Comparison of ENCODE assay signal across 9 mouse cellular contexts in genomic region chr19:8930771-8931170, GRCm38 (mm10). TPM values are rescaled to one million over a fixed set of nuclear protein-coding genes. Genes with fewer than 3 reads are reported as not detected.
DNase-seq lines count a peak whose midpoint lies in the region; ATAC-seq and TF ChIP-seq lines count a peak whose summit lies in the region.
"Had no signal": no experiment of that assay in that cellular context is flagged by ENCODE, and none has a peak within 500 bp of the region (broad histone marks: within the 10 kb centered on the region; RNA-seq: fewer than 3 reads in every experiment).

No protein-coding gene starts in this region.

- peaks cover 41% of the 10 kb centered on the region for H3K36me3 ChIP-seq in forebrain, embryonic 13.5 days (ENCODE audit: poor library complexity, severe bottlenecking)
- peaks cover 22% of the 10 kb centered on the region for H3K36me3 ChIP-seq in forebrain, embryonic 14.5 days (ENCODE audit: control insufficient read depth, insufficient read depth, low read length)
- H3K36me3 ChIP-seq in lung, embryonic 14.5 days (ENCODE audit: insufficient read depth), result peaks cover 55% of the 10 kb centered on the region
- peaks cover 19% of the 10 kb centered on the region for H3K36me3 ChIP-seq in hindbrain, embryonic 14.5 days (replicated peaks; ENCODE audit: control insufficient read depth, insufficient read depth)
- peaks cover 39% of the 10 kb centered on the region for H3K36me3 ChIP-seq in macrophage (ENCODE audit: inconsistent target)

- H3K4me1 ChIP-seq in forebrain, embryonic 13.5 days, result peaks cover 20% of the 10 kb centered on the region
- H3K4me1 ChIP-seq in forebrain, embryonic 14.5 days (ENCODE audit: control insufficient read depth, insufficient read depth, low read length), result no peaks in the 10 kb centered on the region; the same call in 1 of the 2 replicates
- no peaks in the 10 kb centered on the region for H3K4me1 ChIP-seq in lung, embryonic 14.5 days (ENCODE audit: insufficient read depth)
- H3K4me1 ChIP-seq in hindbrain, embryonic 14.5 days (replicated peaks; ENCODE audit: control insufficient read depth, insufficient read depth, low read length), result 0 out of 2 replicates have a peak, but pooled peaks cover 11% of the 10 kb centered on the region

- no peak for DNase-seq in forebrain, embryonic 14.5 days (ENCODE audit: low spot score)
- no peak for DNase-seq in lung, embryonic 14.5 days
- DNase-seq in lung, postnatal 14 days, result no peak
- DNase-seq in hindbrain, embryonic 14.5 days (ENCODE audit: low spot score), result no peak
- no peak for DNase-seq in right cerebral cortex, postnatal 4 days
- no peak for DNase-seq in gastrocnemius, postnatal 25 days
- DNase-seq: cerebellum, adult 18-20 months had no signal

- no peak for ATAC-seq in forebrain, embryonic 13.5 days
- no peak for ATAC-seq in forebrain, embryonic 14.5 days
- no peak for ATAC-seq in lung, embryonic 14.5 days (ENCODE audit: insufficient read depth)
- no peak for ATAC-seq in hindbrain, embryonic 14.5 days (ENCODE audit: low FRiP score)

- peak overlapping the region; percentile 76 for H3K4me2 ChIP-seq in forebrain, embryonic 13.5 days
- no peak overlapping the region for H3K4me2 ChIP-seq in forebrain, embryonic 14.5 days (ENCODE audit: low read length)
- H3K4me2 ChIP-seq in lung, embryonic 14.5 days, result peak overlapping the region; percentile 82
- no peak overlapping the region for H3K4me2 ChIP-seq in hindbrain, embryonic 14.5 days (replicated peaks)

- 83% methylated on average over 7 of the region's 7 CpGs for WGBS in forebrain, embryonic 13.5 days
- WGBS in forebrain, embryonic 14.5 days, result 84% methylated on average over 7 of the region's 7 CpGs
- 64% methylated on average over 7 of the region's 7 CpGs for WGBS in lung, embryonic 14.5 days
- WGBS in hindbrain, embryonic 14.5 days, result 79% methylated on average over 7 of the region's 7 CpGs
- WGBS in macrophage (ENCODE audit: missing documents), result 83% methylated on average over 7 of the region's 7 CpGs

- no peaks in the 10 kb centered on the region for H3K9me3 ChIP-seq in forebrain, embryonic 13.5 days (replicated peaks)
- no peaks in the 10 kb centered on the region for H3K9me3 ChIP-seq in forebrain, embryonic 14.5 days (replicated peaks; ENCODE audit: control insufficient read depth, low read length)
- no peaks in the 10 kb centered on the region for H3K9me3 ChIP-seq in lung, embryonic 14.5 days (ENCODE audit: low read depth, low read length)
- H3K9me3 ChIP-seq in hindbrain, embryonic 14.5 days (ENCODE audit: control insufficient read depth, low read length), result no peaks in the 10 kb centered on the region

- H3K4me3 ChIP-seq in forebrain, embryonic 13.5 days, result 0 out of 2 replicates have a peak overlapping the region, but pooled peaks have one; percentile 56
- no peak overlapping the region for H3K4me3 ChIP-seq in forebrain, embryonic 14.5 days (ENCODE audit: low read depth, low read length)
- H3K4me3 ChIP-seq in lung, embryonic 14.5 days (ENCODE audit: low read depth, low read length), result peak overlapping the region; percentile 82
- H3K4me3 ChIP-seq in hindbrain, embryonic 14.5 days (replicated peaks; ENCODE audit: low read length), result no peak overlapping the region
- H3K4me3 ChIP-seq in macrophage (ENCODE audit: inconsistent target), result peak overlapping the region; percentile 67; the same call in 1 of the 2 replicates

- TF ChIP-seq CTCF in lung, embryonic 14.5 days (IDR thresholded peaks at IDR 0.05; ENCODE audit: low read depth), result no peak

- no peak overlapping the region for H3K27ac ChIP-seq in forebrain, embryonic 13.5 days
- no peak overlapping the region for H3K27ac ChIP-seq in forebrain, embryonic 14.5 days (ENCODE audit: low read depth, low read length)
- no peak overlapping the region for H3K27ac ChIP-seq in lung, embryonic 14.5 days (ENCODE audit: low read depth)
- no peak overlapping the region for H3K27ac ChIP-seq in hindbrain, embryonic 14.5 days
- H3K27ac ChIP-seq in macrophage, result no peak overlapping the region

- H3K79me2 ChIP-seq in macrophage (ENCODE audit: inconsistent target), result peaks cover 14% of the 10 kb centered on the region; the same call in 1 of the 2 replicates

- peaks cover 11% of the 10 kb centered on the region for H3K27me3 ChIP-seq in forebrain, embryonic 13.5 days
- H3K27me3 ChIP-seq in forebrain, embryonic 14.5 days (replicated peaks; ENCODE audit: control insufficient read depth, insufficient read depth, low read length), result no peaks in the 10 kb centered on the region
- H3K27me3 ChIP-seq in lung, embryonic 14.5 days (ENCODE audit: insufficient read depth, low read length), result no peaks in the 10 kb centered on the region
- no peaks in the 10 kb centered on the region for H3K27me3 ChIP-seq in hindbrain, embryonic 14.5 days (ENCODE audit: control insufficient read depth, insufficient read depth, low read length)

- peak overlapping the region; percentile 28; the same call in 1 of the 2 replicates for H3K9ac ChIP-seq in forebrain, embryonic 13.5 days
- no peak overlapping the region for H3K9ac ChIP-seq in forebrain, embryonic 14.5 days (ENCODE audit: low read length)
- H3K9ac ChIP-seq in lung, embryonic 14.5 days, result peak overlapping the region; percentile 79; the same call in 1 of the 2 replicates
- 0 out of 2 replicates have a peak overlapping the region, but pooled peaks have one; percentile 69 for H3K9ac ChIP-seq in hindbrain, embryonic 14.5 days

RNA-seq across cellular contexts. Expression of gene Eml3, which starts 1.4 kb away (rescaled TPM):
- polyA plus RNA-seq in forebrain, embryonic 13.5 days (2015; fragmentation: Nextera tagmentation; extraction: Ambion mirVana), result 8.9 and 9.6 TPM in 2 replicates
- 4.1 and 5.4 TPM in 2 replicates for polyA plus RNA-seq in forebrain, embryonic 14.5 days (2014; fragmentation: Nextera tagmentation; extraction: Ambion mirVana)
- 19.0 and 19.5 TPM in 2 replicates for polyA plus RNA-seq in lung, embryonic 14.5 days (2014; fragmentation: Nextera tagmentation; extraction: Ambion mirVana)
- 5.8 and 6.1 TPM in 2 replicates for polyA plus RNA-seq in hindbrain, embryonic 14.5 days (2014; fragmentation: Nextera tagmentation; extraction: Ambion mirVana)
- total RNA-seq in macrophage (2018; cell fraction: chromatin; rRNA removed), result 100 to 1,000 TPM in 9 of 26 experiments, 10 to 100 TPM in 17; 50.6 to 172 (median 87.4) TPM
- 10 to 100 TPM; 10.0 to 28.9 (median 19.9) TPM for total RNA-seq in macrophage (2018; cell fraction: cytosol; rRNA removed)
- 10 to 100 TPM; 26.1 to 93.8 (median 46.9) TPM for total RNA-seq in macrophage (2018; cell fraction: nucleus; rRNA removed)
- polyA plus RNA-seq in macrophage (2018), result 17.0 to 32.0 TPM (median 23.3 TPM) in 3 replicates
- 1 to 10 TPM; 6.0 to 7.2 TPM for total RNA-seq in gastrocnemius, postnatal 25 days (2021)

RNA-seq across cellular contexts. Expression of gene Rom1, which starts 1.6 kb away (rescaled TPM):
- polyA plus RNA-seq in forebrain, embryonic 13.5 days (2015; fragmentation: Nextera tagmentation; extraction: Ambion mirVana), result 1.2 and 1.3 TPM in 2 replicates
- polyA plus RNA-seq in forebrain, embryonic 14.5 days (2014; fragmentation: Nextera tagmentation; extraction: Ambion mirVana), result 0.93 and 0.99 TPM in 2 replicates
- polyA plus RNA-seq in lung, embryonic 14.5 days (2014; fragmentation: Nextera tagmentation; extraction: Ambion mirVana), result 0.73 and 1.3 TPM in 2 replicates
- 1.4 and 1.6 TPM in 2 replicates for polyA plus RNA-seq in hindbrain, embryonic 14.5 days (2014; fragmentation: Nextera tagmentation; extraction: Ambion mirVana)
- total RNA-seq in macrophage (2018; cell fraction: chromatin; rRNA removed), result 1 to 10 TPM in 13 of 26 experiments, under 1 TPM in 12, not detected in 1; 0.54 to 3.8 (median 1.0) TPM
- total RNA-seq in macrophage (2018; cell fraction: cytosol; rRNA removed), result 1 to 10 TPM; 1.0 to 2.9 (median 1.9) TPM
- 1 to 10 TPM in 23 of 26 experiments, under 1 TPM in 3; 0.69 to 4.4 (median 2.1) TPM for total RNA-seq in macrophage (2018; cell fraction: nucleus; rRNA removed)
- polyA plus RNA-seq in macrophage (2018), result 1.3 to 2.3 TPM (median 1.9 TPM) in 3 replicates
- 10 to 100 TPM in 1 of 2 experiments, 1 to 10 TPM in 1; 6.7 to 18.4 TPM for total RNA-seq in gastrocnemius, postnatal 25 days (2021)

RNA-seq across cellular contexts. Expression of gene B3gat3, which starts 10.6 kb away (rescaled TPM):
- polyA plus RNA-seq in forebrain, embryonic 13.5 days (2015; fragmentation: Nextera tagmentation; extraction: Ambion mirVana), result 66.4 and 69.5 TPM in 2 replicates
- 53.3 and 67.0 TPM in 2 replicates for polyA plus RNA-seq in forebrain, embryonic 14.5 days (2014; fragmentation: Nextera tagmentation; extraction: Ambion mirVana)
- 34.5 and 37.8 TPM in 2 replicates for polyA plus RNA-seq in lung, embryonic 14.5 days (2014; fragmentation: Nextera tagmentation; extraction: Ambion mirVana)
- 81.6 and 83.9 TPM in 2 replicates for polyA plus RNA-seq in hindbrain, embryonic 14.5 days (2014; fragmentation: Nextera tagmentation; extraction: Ambion mirVana)
- 10 to 100 TPM; 29.6 to 81.2 (median 48.4) TPM for total RNA-seq in macrophage (2018; cell fraction: chromatin; rRNA removed)
- total RNA-seq in macrophage (2018; cell fraction: cytosol; rRNA removed), result 10 to 100 TPM; 37.3 to 67.2 (median 51.4) TPM
- total RNA-seq in macrophage (2018; cell fraction: nucleus; rRNA removed), result 10 to 100 TPM; 40.3 to 92.7 (median 59.2) TPM
- polyA plus RNA-seq in macrophage (2018), result 38.7 to 45.8 TPM (median 41.0 TPM) in 3 replicates
- total RNA-seq in gastrocnemius, postnatal 25 days (2021), result 10 to 100 TPM; 27.2 to 28.3 TPM

RNA-seq across cellular contexts. Expression of gene Mta2, which starts 10.9 kb away (rescaled TPM):
- 178 and 180 TPM in 2 replicates for polyA plus RNA-seq in forebrain, embryonic 13.5 days (2015; fragmentation: Nextera tagmentation; extraction: Ambion mirVana)
- 57.1 and 57.4 TPM in 2 replicates for polyA plus RNA-seq in forebrain, embryonic 14.5 days (2014; fragmentation: Nextera tagmentation; extraction: Ambion mirVana)
- polyA plus RNA-seq in lung, embryonic 14.5 days (2014; fragmentation: Nextera tagmentation; extraction: Ambion mirVana), result 44.0 and 52.1 TPM in 2 replicates
- polyA plus RNA-seq in hindbrain, embryonic 14.5 days (2014; fragmentation: Nextera tagmentation; extraction: Ambion mirVana), result 29.3 and 30.3 TPM in 2 replicates
- total RNA-seq in macrophage (2018; cell fraction: chromatin; rRNA removed), result 100 to 1,000 TPM in 24 of 26 experiments, 10 to 100 TPM in 2; 88.3 to 226 (median 144) TPM
- 10 to 100 TPM; 44.2 to 69.6 (median 59.4) TPM for total RNA-seq in macrophage (2018; cell fraction: cytosol; rRNA removed)
- total RNA-seq in macrophage (2018; cell fraction: nucleus; rRNA removed), result 100 to 1,000 TPM in 7 of 26 experiments, 10 to 100 TPM in 19; 59.1 to 117 (median 82.6) TPM
- 63.1 to 68.2 TPM (median 63.7 TPM) in 3 replicates for polyA plus RNA-seq in macrophage (2018)
- total RNA-seq in gastrocnemius, postnatal 25 days (2021), result 10 to 100 TPM; 19.5 to 21.9 TPM

RNA-seq across cellular contexts. Expression of gene Tut1, which starts 22.9 kb away (rescaled TPM):
- 35.3 and 36.7 TPM in 2 replicates for polyA plus RNA-seq in forebrain, embryonic 13.5 days (2015; fragmentation: Nextera tagmentation; extraction: Ambion mirVana)
- 24.2 and 26.4 TPM in 2 replicates for polyA plus RNA-seq in forebrain, embryonic 14.5 days (2014; fragmentation: Nextera tagmentation; extraction: Ambion mirVana)
- 27.4 and 28.4 TPM in 2 replicates for polyA plus RNA-seq in lung, embryonic 14.5 days (2014; fragmentation: Nextera tagmentation; extraction: Ambion mirVana)
- 20.0 and 23.0 TPM in 2 replicates for polyA plus RNA-seq in hindbrain, embryonic 14.5 days (2014; fragmentation: Nextera tagmentation; extraction: Ambion mirVana)
- 10 to 100 TPM in 25 of 26 experiments, 1 to 10 TPM in 1; 8.5 to 41.5 (median 30.1) TPM for total RNA-seq in macrophage (2018; cell fraction: chromatin; rRNA removed)
- 10 to 100 TPM in 17 of 26 experiments, 1 to 10 TPM in 9; 4.9 to 15.3 (median 11.1) TPM for total RNA-seq in macrophage (2018; cell fraction: cytosol; rRNA removed)
- total RNA-seq in macrophage (2018; cell fraction: nucleus; rRNA removed), result 10 to 100 TPM; 10.2 to 38.9 (median 21.4) TPM
- 11.5 to 14.4 TPM (median 13.4 TPM) in 3 replicates for polyA plus RNA-seq in macrophage (2018)
- total RNA-seq in gastrocnemius, postnatal 25 days (2021), result 1 to 10 TPM; 5.7 to 7.2 TPM

Comparison
In these comparisons a context has a peak if more than half of its experiments do, and no peak if none do; other contexts are left out.
1. H3K4me2 ChIP-seq: peak in forebrain, embryonic 13.5 days (single experiment) and lung, embryonic 14.5 days (single experiment); none in forebrain, embryonic 14.5 days (single experiment) and hindbrain, embryonic 14.5 days (single experiment).
2. H3K4me3 ChIP-seq: peak in forebrain, embryonic 13.5 days (single experiment), lung, embryonic 14.5 days (single experiment) and macrophage (single experiment); none in forebrain, embryonic 14.5 days (single experiment) and hindbrain, embryonic 14.5 days (single experiment).